Mouse (Mus musculus): ENCODE results near the gene Plbd2. TPM values are rescaled to one million over a fixed set of nuclear protein-coding genes. Genes with fewer than 3 reads are reported as not detected.

Gene Plbd2
- polyA plus RNA-seq, 1 experiment, result 75.3 TPM

- no peaks in the 10 kb centered on the region for H3K79me2 ChIP-seq (ENCODE audit: control insufficient read depth, insufficient read depth)
- H3K4me2 ChIP-seq (ENCODE audit: low read depth), result no peak overlapping the region
- no peak for TF ChIP-seq USF1 (IDR thresholded peaks at IDR 0.05; ENCODE audit: low read depth)
- TF ChIP-seq MAX (IDR thresholded peaks at IDR 0.05; ENCODE audit: low read depth), result no peak
- no peak for TF ChIP-seq SRF (IDR thresholded peaks at IDR 0.05; ENCODE audit: control insufficient read depth, insufficient read length, low read depth)
- no peak for TF ChIP-seq TCF3 (IDR thresholded peaks at IDR 0.05; ENCODE audit: insufficient read length, low read depth)
- no peak for TF ChIP-seq MYOD1 (IDR thresholded peaks at IDR 0.05; ENCODE audit: control insufficient read depth in 1 of 3, insufficient read length in 2 of 3, low read depth in 2 of 3)
- no peak for TF ChIP-seq POLR2A (IDR thresholded peaks at IDR 0.05; ENCODE audit: insufficient read length, low read depth)
- no peak for TF ChIP-seq CEBPB (IDR thresholded peaks at IDR 0.05; ENCODE audit: insufficient read depth, poor library complexity, severe bottlenecking)
- no peak for TF ChIP-seq POLR2AphosphoS2 (IDR thresholded peaks at IDR 0.05; ENCODE audit: insufficient read length, low read depth)
- no peak for TF ChIP-seq MYOG (IDR thresholded peaks at IDR 0.05; ENCODE audit: control insufficient read depth in 1 of 3, insufficient read depth in 1 of 3, insufficient read length in 2 of 3, low read depth in 2 of 3)
- no peak for TF ChIP-seq REST (IDR thresholded peaks at IDR 0.05; ENCODE audit: insufficient read depth, insufficient read length)
- no peak for TF ChIP-seq E2F4 (IDR thresholded peaks at IDR 0.05; ENCODE audit: insufficient read depth)
- no peak for TF ChIP-seq TCF12 (IDR thresholded peaks at IDR 0.05; ENCODE audit: insufficient read depth, poor library complexity, severe bottlenecking)
- H3K27me3 ChIP-seq (ENCODE audit: control insufficient read depth, insufficient read depth, insufficient read length), result no peaks in the 10 kb centered on the region
- peaks cover 9% of the 10 kb centered on the region for H3K36me3 ChIP-seq (ENCODE audit: control insufficient read depth, insufficient read depth)
- no peak overlapping the region for H3K4me3 ChIP-seq
- H3ac ChIP-seq (ENCODE audit: control insufficient read depth, insufficient read length), result no peak overlapping the region
Measured at GRCm38 (mm10) chr5:120527296-120527964, 24.0 kb upstream of the Plbd2 start.

GRCm38 (mm10) chr5:120526311-120526710, 22.9 kb upstream of the Plbd2 start:
- TF ChIP-seq POLR2AphosphoS2 (IDR thresholded peaks at IDR 0.05; ENCODE audit: insufficient read length, low read depth) (no peak), TCF3 (IDR thresholded peaks at IDR 0.05; ENCODE audit: insufficient read length, low read depth) (no peak), MAX (IDR thresholded peaks at IDR 0.05; ENCODE audit: low read depth) (no peak), CEBPB (IDR thresholded peaks at IDR 0.05; ENCODE audit: insufficient read depth, poor library complexity, severe bottlenecking) (no peak), MYOD1 (IDR thresholded peaks at IDR 0.05; ENCODE audit: control insufficient read depth in 1 of 3, insufficient read length in 2 of 3, low read depth in 2 of 3) (no peak), SRF (IDR thresholded peaks at IDR 0.05; ENCODE audit: control insufficient read depth, insufficient read length, low read depth) (no peak), REST (IDR thresholded peaks at IDR 0.05; ENCODE audit: insufficient read depth, insufficient read length) (no peak), USF1 (IDR thresholded peaks at IDR 0.05; ENCODE audit: low read depth) (no peak), POLR2A (IDR thresholded peaks at IDR 0.05; ENCODE audit: insufficient read length, low read depth) (no peak), TCF12 (IDR thresholded peaks at IDR 0.05; ENCODE audit: insufficient read depth, poor library complexity, severe bottlenecking) (no peak), E2F4 (IDR thresholded peaks at IDR 0.05; ENCODE audit: insufficient read depth) (no peak), MYOG (IDR thresholded peaks at IDR 0.05; ENCODE audit: control insufficient read depth in 1 of 3, insufficient read depth in 1 of 3, insufficient read length in 2 of 3, low read depth in 2 of 3) (no peak)
- no peak overlapping the region for H3ac ChIP-seq (ENCODE audit: control insufficient read depth, insufficient read length)
- peaks cover 9% of the 10 kb centered on the region for H3K36me3 ChIP-seq (ENCODE audit: control insufficient read depth, insufficient read depth)
- no peak overlapping the region for H3K4me2 ChIP-seq (ENCODE audit: low read depth)
- H3K27me3 ChIP-seq (ENCODE audit: control insufficient read depth, insufficient read depth, insufficient read length), result no peaks in the 10 kb centered on the region
- no peak overlapping the region for H3K4me3 ChIP-seq
- no peaks in the 10 kb centered on the region for H3K79me2 ChIP-seq (ENCODE audit: control insufficient read depth, insufficient read depth)

- Histone ChIP-seq H3K4me2 (ENCODE audit: low read depth) (no peak overlapping the region), H3K79me2 (ENCODE audit: control insufficient read depth, insufficient read depth) (no peaks in the 10 kb centered on the region), H3K27me3 (ENCODE audit: control insufficient read depth, insufficient read depth, insufficient read length) (no peaks in the 10 kb centered on the region), H3K36me3 (ENCODE audit: control insufficient read depth, insufficient read depth) (peaks cover 9% of the 10 kb centered on the region), H3K4me3 (no peak overlapping the region), H3ac (ENCODE audit: control insufficient read depth, insufficient read length) (no peak overlapping the region)
- no peak for TF ChIP-seq MYOG (IDR thresholded peaks at IDR 0.05; ENCODE audit: control insufficient read depth in 1 of 3, insufficient read depth in 1 of 3, insufficient read length in 2 of 3, low read depth in 2 of 3)
- TF ChIP-seq SRF (IDR thresholded peaks at IDR 0.05; ENCODE audit: control insufficient read depth, insufficient read length, low read depth), result no peak
- no peak for TF ChIP-seq TCF12 (IDR thresholded peaks at IDR 0.05; ENCODE audit: insufficient read depth, poor library complexity, severe bottlenecking)
- TF ChIP-seq CEBPB (IDR thresholded peaks at IDR 0.05; ENCODE audit: insufficient read depth, poor library complexity, severe bottlenecking), result no peak
- TF ChIP-seq MYOD1 (IDR thresholded peaks at IDR 0.05; ENCODE audit: control insufficient read depth in 1 of 3, insufficient read length in 2 of 3, low read depth in 2 of 3), result no peak
- no peak for TF ChIP-seq USF1 (IDR thresholded peaks at IDR 0.05; ENCODE audit: low read depth)
- no peak for TF ChIP-seq MAX (IDR thresholded peaks at IDR 0.05; ENCODE audit: low read depth)
- TF ChIP-seq TCF3 (IDR thresholded peaks at IDR 0.05; ENCODE audit: insufficient read length, low read depth), result no peak
- no peak for TF ChIP-seq POLR2A (IDR thresholded peaks at IDR 0.05; ENCODE audit: insufficient read length, low read depth)
- TF ChIP-seq E2F4 (IDR thresholded peaks at IDR 0.05; ENCODE audit: insufficient read depth), result no peak
- TF ChIP-seq POLR2AphosphoS2 (IDR thresholded peaks at IDR 0.05; ENCODE audit: insufficient read length, low read depth), result no peak
- no peak for TF ChIP-seq REST (IDR thresholded peaks at IDR 0.05; ENCODE audit: insufficient read depth, insufficient read length)
Measured at GRCm38 (mm10) chr5:120525737-120526136, 22.3 kb upstream of the Plbd2 start.

- Histone ChIP-seq H3K4me2 (ENCODE audit: low read depth) (no peak overlapping the region), H3K36me3 (ENCODE audit: control insufficient read depth, insufficient read depth) (peaks cover 15% of the 10 kb centered on the region), H3K79me2 (ENCODE audit: control insufficient read depth, insufficient read depth) (no peaks in the 10 kb centered on the region), H3K27me3 (ENCODE audit: control insufficient read depth, insufficient read depth, insufficient read length) (no peaks in the 10 kb centered on the region), H3ac (ENCODE audit: control insufficient read depth, insufficient read length) (no peak overlapping the region), H3K4me3 (no peak overlapping the region)
- no peak for TF ChIP-seq MYOG (IDR thresholded peaks at IDR 0.05; ENCODE audit: control insufficient read depth in 1 of 3, insufficient read depth in 1 of 3, insufficient read length in 2 of 3, low read depth in 2 of 3)
- TF ChIP-seq MAX (IDR thresholded peaks at IDR 0.05; ENCODE audit: low read depth), result no peak
- TF ChIP-seq TCF12 (IDR thresholded peaks at IDR 0.05; ENCODE audit: insufficient read depth, poor library complexity, severe bottlenecking), result no peak
- TF ChIP-seq MYOD1 (IDR thresholded peaks at IDR 0.05; ENCODE audit: control insufficient read depth in 1 of 3, insufficient read length in 2 of 3, low read depth in 2 of 3), result no peak
- no peak for TF ChIP-seq CEBPB (IDR thresholded peaks at IDR 0.05; ENCODE audit: insufficient read depth, poor library complexity, severe bottlenecking)
- no peak for TF ChIP-seq TCF3 (IDR thresholded peaks at IDR 0.05; ENCODE audit: insufficient read length, low read depth)
- TF ChIP-seq USF1 (IDR thresholded peaks at IDR 0.05; ENCODE audit: low read depth), result no peak
- no peak for TF ChIP-seq E2F4 (IDR thresholded peaks at IDR 0.05; ENCODE audit: insufficient read depth)
Measured at GRCm38 (mm10) chr5:120524736-120525135, 21.3 kb upstream of the Plbd2 start.
